Mouse (Mus musculus) heart, embryonic 13.5 days (tissue): ENCODE measurements around the gene Msi2. TPM values are rescaled to one million over a fixed set of nuclear protein-coding genes. Genes with fewer than 3 reads are reported as not detected.

Experiments used
- ATAC-seq: fragments of 200-750 bp; cut with Nextera tagmentation; 2 replicates; pipeline ENCODE4 v1.8.0; 2017; ENCODE audit warnings: moderate TSS enrichment; ENCODE audit not compliant: insufficient number of reproducible peaks, low FRiP score, low TSS enrichment; ENCODE audit errors: extremely low read depth
- H3K27ac ChIP-seq: fragments of 300-500 bp; sonication (generic); replicated peaks from 2 replicates; pipeline ENCODE4 v1.5.1; 2015; ENCODE audit warnings: moderate library complexity, mild to moderate bottlenecking, inconsistent platforms
- H3K27me3 ChIP-seq: fragments of 300-500 bp; sonication (generic); replicated peaks from 2 replicates; pipeline ENCODE4 v1.6.1; 2015; ENCODE audit warnings: mild to moderate bottlenecking, inconsistent platforms
- H3K36me3 ChIP-seq: fragments of 300-500 bp; sonication (generic); 2 replicates; pipeline ENCODE4 v1.6.1; 2015; ENCODE audit warnings: mild to moderate bottlenecking, inconsistent platforms
- H3K4me1 ChIP-seq: fragments of 300-500 bp; sonication (generic); 2 replicates; pipeline ENCODE4 v1.6.1; 2015; ENCODE audit warnings: inconsistent platforms
- H3K4me2 ChIP-seq: fragments of 300-500 bp; sonication (generic); 2 replicates; pipeline ENCODE4 v1.6.1; 2015; ENCODE audit warnings: inconsistent platforms, mild to moderate bottlenecking, moderate library complexity
- H3K4me3 ChIP-seq: fragments of 300-500 bp; sonication (generic); 2 replicates; pipeline ENCODE4 v1.5.1; 2015; ENCODE audit warnings: moderate library complexity, mild to moderate bottlenecking, inconsistent platforms
- H3K9ac ChIP-seq: fragments of 300-500 bp; sonication (generic); 2 replicates; pipeline ENCODE4 v1.6.1; 2015; ENCODE audit warnings: inconsistent platforms, mild to moderate bottlenecking, moderate library complexity
- H3K9me3 ChIP-seq: fragments of 300-500 bp; sonication (generic); 2 replicates; pipeline ENCODE4 v1.6.1; 2016; ENCODE audit warnings: inconsistent platforms
- WGBS: fragments of 180-500 bp; shearing (Covaris S2); methylation state at CpG from one replicate; pipeline ENCODE4 v1.1.7; 2015; ENCODE audit warnings: mixed read lengths; 5-methylcytosine and 5-hydroxymethylcytosine counted together
- polyA plus RNA-seq: library from polyadenylated mRNA; unstranded; fragments of >200 nt; fragmentation: Nextera tagmentation; extraction: Ambion mirVana; gene quantifications from 2 replicates; pipeline ENCODE4 v1.2.1, GENCODE M21; 2015

Msi2 gene
- polyA plus RNA-seq, 1 experiment from 2014 or later: 16.2 TPM

DNA sequence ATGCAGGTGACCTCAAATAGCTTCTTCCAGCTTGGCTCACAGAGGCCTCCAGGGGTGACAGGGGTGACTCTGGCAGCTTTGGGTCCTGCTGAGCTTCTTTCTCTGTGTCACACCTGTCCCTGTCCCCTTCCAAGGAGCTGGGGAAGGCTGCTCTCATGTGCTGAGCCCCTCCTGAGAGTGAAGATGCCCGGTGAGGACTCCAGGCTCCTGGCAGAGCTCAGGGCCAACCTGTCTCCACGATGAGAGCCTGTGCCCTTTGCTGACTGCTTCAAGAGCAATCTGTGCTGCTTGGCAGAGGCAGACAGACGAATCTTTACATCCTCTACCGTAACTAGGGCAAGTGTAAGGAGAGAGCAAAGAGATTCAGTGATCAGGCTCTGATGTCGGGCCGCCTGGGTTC, 407.5 kb downstream of the Msi2 start:
- no peak overlapping the region for H3K4me2 ChIP-seq
- H3K36me3 ChIP-seq: no peaks in the 10 kb centered on the region
- H3K9ac ChIP-seq: 0 out of 2 replicates have a peak overlapping the region, but pooled peaks have one; percentile 15
- H3K9me3 ChIP-seq: no peaks in the 10 kb centered on the region
- no peaks in the 10 kb centered on the region for H3K27me3 ChIP-seq
- no peak overlapping the region for H3K4me3 ChIP-seq
- WGBS: 61% methylated on average over 6 of the region's 6 CpGs
- H3K27ac ChIP-seq: no peak overlapping the region
- ATAC-seq: no peak
- H3K4me1 ChIP-seq: peaks cover 73% of the 10 kb centered on the region

GRCm38 (mm10) chr11:88309059-88309700, 409.1 kb downstream of the Msi2 start:
- H3K9ac ChIP-seq: no peak overlapping the region
- 69% methylated on average over 10 of the region's 10 CpGs for WGBS
- no peak overlapping the region for H3K4me2 ChIP-seq
- H3K9me3 ChIP-seq: no peaks in the 10 kb centered on the region
- no peak overlapping the region for H3K27ac ChIP-seq
- H3K36me3 ChIP-seq: no peaks in the 10 kb centered on the region
- H3K4me1 ChIP-seq: peaks cover 57% of the 10 kb centered on the region
- no peaks in the 10 kb centered on the region for H3K27me3 ChIP-seq
- ATAC-seq: no peak
- H3K4me3 ChIP-seq: no peak overlapping the region

DNA sequence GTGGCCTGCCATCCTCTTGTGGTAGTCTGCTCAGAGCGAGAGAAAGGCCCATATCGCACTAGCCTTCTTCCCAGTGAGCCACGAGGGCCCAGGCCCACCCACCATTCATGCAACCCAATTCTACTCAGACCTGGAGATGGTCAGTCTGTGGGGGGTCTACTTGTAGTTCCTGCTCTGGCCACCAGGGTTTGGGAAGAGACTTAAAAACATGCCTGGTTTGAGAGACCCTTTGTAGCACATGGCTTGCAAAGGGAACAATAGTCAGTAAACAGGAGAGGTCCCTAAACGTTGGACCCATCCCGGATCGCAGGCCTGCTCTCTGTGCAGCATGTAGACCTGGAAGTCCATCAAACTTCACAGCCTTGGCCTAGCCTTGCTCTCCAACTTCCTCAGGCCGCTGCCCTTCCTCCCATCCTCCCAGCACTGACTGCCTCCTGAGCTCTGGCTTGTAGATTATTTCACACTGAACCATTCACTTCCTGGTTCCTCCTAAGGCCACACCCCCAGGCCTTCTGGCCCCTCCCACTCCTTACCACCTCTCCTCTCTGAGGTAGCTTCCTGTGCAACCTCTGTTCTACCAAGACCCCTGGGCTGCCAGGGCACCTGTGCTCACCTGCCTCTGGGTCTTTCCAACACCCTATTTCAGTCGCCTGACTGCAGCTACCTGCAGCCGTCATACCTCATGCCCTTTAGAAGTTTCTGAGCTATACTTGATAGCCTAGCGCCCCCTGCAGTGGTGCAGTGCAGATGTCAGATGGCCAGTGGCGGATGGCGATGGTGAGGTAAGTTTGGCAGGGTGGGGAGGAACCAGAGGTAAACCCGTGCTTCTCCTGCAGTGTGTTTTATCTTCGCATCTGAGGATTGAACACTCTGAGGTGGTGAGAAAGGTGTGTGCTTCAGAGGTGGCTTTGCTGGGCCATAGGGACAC, 410.4 kb downstream of the Msi2 start:
- Histone ChIP-seq H3K27ac (no peak overlapping the region), H3K36me3 (no peaks in the 10 kb centered on the region), H3K9ac (0 out of 2 replicates have a peak overlapping the region, but pooled peaks have one; percentile 19), H3K27me3 (no peaks in the 10 kb centered on the region), H3K4me1 (peaks cover 44% of the 10 kb centered on the region), H3K4me3 (no peak overlapping the region), H3K9me3 (no peaks in the 10 kb centered on the region), H3K4me2 (no peak overlapping the region)
- 77% methylated on average over 14 of the region's 14 CpGs for WGBS
- ATAC-seq: no peak

GRCm38 (mm10) chr11:88305759-88306158, 412.6 kb downstream of the Msi2 start:
- ATAC-seq: no peak
- Histone ChIP-seq H3K4me1 (peaks cover 30% of the 10 kb centered on the region), H3K4me2 (no peak overlapping the region), H3K9ac (no peak overlapping the region), H3K27me3 (no peaks in the 10 kb centered on the region), H3K9me3 (no peaks in the 10 kb centered on the region), H3K36me3 (no peaks in the 10 kb centered on the region), H3K4me3 (no peak overlapping the region), H3K27ac (no peak overlapping the region)
- 83% methylated on average over 6 of the region's 6 CpGs for WGBS

GRCm38 (mm10) chr11:88301619-88302018, 416.7 kb downstream of the Msi2 start:
- peaks cover 7% of the 10 kb centered on the region for H3K4me1 ChIP-seq
- no peaks in the 10 kb centered on the region for H3K9me3 ChIP-seq
- no peak overlapping the region for H3K4me3 ChIP-seq
- H3K4me2 ChIP-seq: peak overlapping the region; percentile 40
- ATAC-seq: no peak
- no peaks in the 10 kb centered on the region for H3K36me3 ChIP-seq
- 42% methylated on average over 6 of the region's 6 CpGs for WGBS
- H3K27me3 ChIP-seq: no peaks in the 10 kb centered on the region
- H3K9ac ChIP-seq: 0 out of 2 replicates have a peak overlapping the region, but pooled peaks have one; percentile 5
- no peak overlapping the region for H3K27ac ChIP-seq

DNA sequence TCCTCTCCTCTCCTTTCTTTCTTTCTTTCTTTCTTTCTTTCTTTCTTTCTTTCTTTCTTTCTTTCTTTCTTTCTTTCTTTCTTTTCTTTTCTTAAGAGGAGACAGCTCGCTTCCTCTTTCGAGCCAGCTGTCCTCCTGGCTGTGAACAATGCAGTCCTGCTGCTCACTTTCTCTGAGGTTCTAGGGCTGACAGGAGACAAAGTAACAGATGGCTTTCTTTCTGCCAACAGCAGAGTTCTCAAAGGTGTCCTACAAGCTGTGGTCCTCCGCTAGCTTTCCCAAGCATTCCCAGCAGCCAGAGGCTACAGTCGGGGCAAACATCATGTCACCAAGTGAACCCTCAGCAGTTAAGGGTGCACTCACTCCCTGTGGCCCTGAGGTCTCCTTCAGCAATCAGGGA, 419.0 kb downstream of the Msi2 start:
- no peak overlapping the region for H3K27ac ChIP-seq
- no peak overlapping the region for H3K4me2 ChIP-seq
- H3K27me3 ChIP-seq: peaks cover 5% of the 10 kb centered on the region; the same call in 1 of the 2 replicates
- no peak overlapping the region for H3K9ac ChIP-seq
- H3K4me1 ChIP-seq: peaks cover 9% of the 10 kb centered on the region
- H3K9me3 ChIP-seq: no peaks in the 10 kb centered on the region
- no peak for ATAC-seq
- no peak overlapping the region for H3K4me3 ChIP-seq
- WGBS: 72% methylated on average over 4 of the region's 4 CpGs
- no peaks in the 10 kb centered on the region for H3K36me3 ChIP-seq

DNA sequence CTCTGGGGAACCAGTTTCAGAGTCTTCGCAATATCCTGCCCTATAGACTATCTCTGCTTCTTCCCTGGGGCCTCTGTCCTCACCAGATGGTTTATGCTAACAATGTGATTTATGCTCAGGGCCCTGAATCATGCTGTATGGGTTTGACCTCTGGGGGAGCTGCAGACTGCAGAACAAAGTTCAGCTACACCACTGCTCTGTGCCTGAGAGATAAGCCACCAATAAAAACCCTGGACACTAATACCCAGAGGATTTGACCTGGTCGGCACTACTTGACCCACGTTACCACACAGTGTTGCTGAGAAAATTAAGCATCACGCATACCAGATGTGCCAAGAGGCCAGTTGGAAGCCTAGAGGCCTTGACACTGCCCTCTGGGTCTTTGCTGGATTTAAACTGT, 420.8 kb downstream of the Msi2 start:
- Histone ChIP-seq H3K4me1 (peaks cover 27% of the 10 kb centered on the region), H3K36me3 (no peaks in the 10 kb centered on the region), H3K4me3 (no peak overlapping the region), H3K27ac (no peak overlapping the region), H3K4me2 (no peak overlapping the region), H3K9ac (no peak overlapping the region), H3K9me3 (no peaks in the 10 kb centered on the region), H3K27me3 (peaks cover 9% of the 10 kb centered on the region)
- no peak for ATAC-seq
- 64% methylated on average over 4 of the region's 4 CpGs for WGBS

- WGBS: 88% methylated on average over 5 of the region's 5 CpGs
- Histone ChIP-seq H3K4me1 (peaks cover 38% of the 10 kb centered on the region), H3K9ac (no peak overlapping the region)
These were observed 423.0 kb downstream of the Msi2 start for GRCm38 (mm10) chr11:88295298-88295697.

GRCm38 (mm10) chr11:88294394-88294710, 424.0 kb downstream of the Msi2 start:
- Histone ChIP-seq H3K27me3 (peaks cover 9% of the 10 kb centered on the region), H3K4me2 (peak overlapping the region; percentile 58), H3K9me3 (no peaks in the 10 kb centered on the region), H3K4me1 (peaks cover 38% of the 10 kb centered on the region), H3K27ac (no peak overlapping the region), H3K9ac (peak overlapping the region; percentile 62), H3K4me3 (peak overlapping the region; percentile 29), H3K36me3 (no peaks in the 10 kb centered on the region)
- ATAC-seq: no peak
- 26% methylated on average over 17 of the region's 17 CpGs for WGBS

More at GRCm38 (mm10) chr11:88295298-88295697, 423.0 kb downstream of the Msi2 start:
- Histone ChIP-seq H3K36me3 (no peaks in the 10 kb centered on the region), H3K27me3 (peaks cover 9% of the 10 kb centered on the region), H3K4me2 (no peak overlapping the region), H3K27ac (no peak overlapping the region), H3K9me3 (no peaks in the 10 kb centered on the region), H3K4me3 (no peak overlapping the region)
- ATAC-seq: no peak

- Histone ChIP-seq H3K27ac (no peak within 1 kb of the TSS), H3K36me3 (no peaks in the 10 kb centered on the region), H3K9ac (peak within 1 kb of the TSS; percentile 62), H3K27me3 (peaks cover 9% of the 10 kb centered on the region), H3K4me3 (peak within 1 kb of the TSS; percentile 29), H3K4me1 (peaks cover 43% of the 10 kb centered on the region), H3K9me3 (no peaks in the 10 kb centered on the region), H3K4me2 (peak within 1 kb of the TSS; percentile 58)
- ATAC-seq: no peak
- 45% methylated on average over 20 of the region's 20 CpGs for WGBS
These were observed 424.5 kb downstream of the Msi2 start, which contains the start of gene Ccdc182 for GRCm38 (mm10) chr11:88293631-88294393. Gene Ccdc182 (plus strand): TSS chr11:88294058.

GRCm38 (mm10) chr11:88291688-88292087, 426.6 kb downstream of the Msi2 start:
- ATAC-seq: no peak
- H3K4me2 ChIP-seq: no peak overlapping the region
- H3K9ac ChIP-seq: no peak overlapping the region
- no peaks in the 10 kb centered on the region for H3K36me3 ChIP-seq
- H3K4me3 ChIP-seq: no peak overlapping the region
- H3K9me3 ChIP-seq: no peaks in the 10 kb centered on the region
- H3K27me3 ChIP-seq: peaks cover 9% of the 10 kb centered on the region
- 30% methylated on average over 4 of the region's 4 CpGs for WGBS
- H3K27ac ChIP-seq: no peak overlapping the region
- peaks cover 50% of the 10 kb centered on the region for H3K4me1 ChIP-seq
